Mouse (Mus musculus) CH12.LX (cell line): ENCODE data around the gene Kif18a. TPM values are rescaled to one million over a fixed set of nuclear protein-coding genes. Genes with fewer than 3 reads are reported as not detected.

Experiments used
- DNase-seq: peaks from one replicate; pipeline ENCODE4 v3.0.0-alpha.2; 2013; ENCODE audit errors: extremely low read depth
- H3K27ac ChIP-seq: 2 replicates; pipeline ENCODE4 v1.5.1; 2012; ENCODE audit warnings: low read depth, mild to moderate bottlenecking, control low read depth, moderate library complexity; ENCODE audit not compliant: insufficient read depth
- H3K27me3 ChIP-seq: replicated peaks from 2 replicates; pipeline ENCODE3; 2012; ENCODE audit warnings: inconsistent platforms
- H3K36me3 ChIP-seq, 2 experiments: replicated peaks in 1 of 2; 2 replicates each; pipeline versions ENCODE3 to v1.6.1; 2012; ENCODE audit warnings: inconsistent platforms in 1 of 2, low read length in 1 of 2, mild to moderate bottlenecking in 1 of 2, mixed read lengths in 1 of 2, moderate library complexity in 1 of 2; ENCODE audit not compliant: control insufficient read depth in 1 of 2, insufficient read depth in 1 of 2
- H3K4me1 ChIP-seq, 2 experiments: 2 replicates each; pipeline ENCODE4 v1.6.1; 2012; ENCODE audit warnings: inconsistent platforms in 1 of 2, moderate library complexity in 1 of 2; ENCODE audit not compliant: insufficient read depth in 2 of 2, control insufficient read depth in 1 of 2
- H3K4me2 ChIP-seq: 2 replicates; pipeline ENCODE4 v1.6.1; 2012; ENCODE audit warnings: low read depth, mild to moderate bottlenecking, control low read depth; ENCODE audit not compliant: poor library complexity, insufficient read depth, severe bottlenecking
- H3K4me3 ChIP-seq, 3 experiments: fragments of 150-350 bp in 1 of 3; sonication (generic) in 1 of 3; replicated peaks in 1 of 3; 2 replicates each; pipeline versions ENCODE3 to v1.5.1; 2011 to 2012; ENCODE audit warnings: low read depth in 2 of 3, low read length in 2 of 3, mild to moderate bottlenecking in 2 of 3, moderate library complexity in 2 of 3, control low read depth in 1 of 3, improper control_type of control experiment in 1 of 3, inconsistent platforms in 1 of 3, mixed read lengths in 1 of 3; ENCODE audit not compliant: poor library complexity in 1 of 3
- H3K79me2 ChIP-seq: replicated peaks from 2 replicates; pipeline ENCODE4 v1.6.1; 2012; ENCODE audit warnings: mild to moderate bottlenecking, moderate library complexity; ENCODE audit not compliant: control insufficient read depth, poor library complexity, insufficient read depth, severe bottlenecking; ENCODE audit errors: extremely low read depth
- H3K9ac ChIP-seq: 2 replicates; pipeline ENCODE4 v1.6.1; 2012; ENCODE audit warnings: low read depth, mild to moderate bottlenecking, control low read depth, moderate library complexity; ENCODE audit not compliant: insufficient read depth
- H3K9me3 ChIP-seq: replicated peaks from 2 replicates; pipeline ENCODE3; 2012; ENCODE audit warnings: low read length, inconsistent platforms, mixed read lengths
- BHLHE40 ChIP-seq: IDR thresholded peaks from 2 replicates; pipeline ENCODE4 v1.6.1; 2011; ENCODE audit warnings: mild to moderate bottlenecking, low read depth, low read length, improper control_type of control experiment
- CHD1 ChIP-seq: IDR thresholded peaks from 2 replicates; pipeline ENCODE4 v1.6.1; 2012; ENCODE audit warnings: low read depth, low read length, improper control_type of control experiment, inconsistent platforms
- CHD2 ChIP-seq: IDR thresholded peaks from 2 replicates; pipeline ENCODE4 v1.6.1; 2011; ENCODE audit warnings: low read length, improper control_type of control experiment
- CTCF ChIP-seq, 2 experiments: IDR thresholded peaks in 1 of 2; conservative IDR thresholded peaks in 1 of 2; 2 replicates each; pipeline ENCODE4 v1.5.1; 2011 to 2012; ENCODE audit warnings: low read depth in 2 of 2, low read length in 2 of 2, improper control_type of control experiment in 1 of 2, inconsistent platforms in 1 of 2, mild to moderate bottlenecking in 1 of 2, moderate library complexity in 1 of 2
- E2F4 ChIP-seq: IDR thresholded peaks from 2 replicates; pipeline ENCODE4 v1.6.1; 2011; ENCODE audit warnings: low read depth, low read length, improper control_type of control experiment; ENCODE audit not compliant: insufficient replicate concordance
- EP300 ChIP-seq: IDR thresholded peaks from 2 replicates; pipeline ENCODE4 v1.6.1; 2011; ENCODE audit warnings: low read length, improper control_type of control experiment
- GABPA ChIP-seq: IDR thresholded peaks from 2 replicates; pipeline ENCODE4 v1.6.1; 2012; ENCODE audit warnings: low read depth, low read length, improper control_type of control experiment, inconsistent platforms; ENCODE audit not compliant: insufficient replicate concordance
- HCFC1 ChIP-seq: IDR thresholded peaks from 2 replicates; pipeline ENCODE4 v1.6.1; 2012; ENCODE audit warnings: low read depth, mild to moderate bottlenecking, inconsistent platforms, low read length, improper control_type of control experiment
- IRF4 ChIP-seq: IDR thresholded peaks from 2 replicates; pipeline ENCODE4 v1.6.1; 2014; ENCODE audit warnings: low read depth, mild to moderate bottlenecking, inconsistent platforms, low read length, improper control_type of control experiment
- JUN ChIP-seq: IDR thresholded peaks from 2 replicates; pipeline ENCODE4 v1.6.1; 2011; ENCODE audit warnings: low read depth, mild to moderate bottlenecking, low read length, improper control_type of control experiment, moderate library complexity; ENCODE audit not compliant: insufficient read depth
- JUND ChIP-seq: conservative IDR thresholded peaks from 2 replicates; pipeline ENCODE4 v1.6.1; 2011; ENCODE audit warnings: low read depth, low read length, improper control_type of control experiment
- KAT2A ChIP-seq: IDR thresholded peaks from 2 replicates; pipeline ENCODE4 v1.6.1; 2012; ENCODE audit warnings: low read length, improper control_type of control experiment, inconsistent platforms; ENCODE audit not compliant: insufficient replicate concordance
- MAFK ChIP-seq: IDR thresholded peaks from 2 replicates; pipeline ENCODE4 v1.6.1; 2011; ENCODE audit warnings: low read length, improper control_type of control experiment; ENCODE audit not compliant: insufficient replicate concordance
- MAX ChIP-seq: IDR thresholded peaks from 2 replicates; pipeline ENCODE4 v1.6.1; 2011; ENCODE audit warnings: low read length, improper control_type of control experiment
- MAZ ChIP-seq: IDR thresholded peaks from 2 replicates; pipeline ENCODE4 v1.6.1; 2012; ENCODE audit warnings: low read depth, mild to moderate bottlenecking, inconsistent platforms, low read length, improper control_type of control experiment, moderate library complexity
- MEF2A ChIP-seq: IDR thresholded peaks from 2 replicates; pipeline ENCODE4 v1.6.1; 2014; ENCODE audit warnings: low read depth, mild to moderate bottlenecking, inconsistent platforms, low read length, improper control_type of control experiment, borderline replicate concordance
- MXI1 ChIP-seq: IDR thresholded peaks from 2 replicates; pipeline ENCODE4 v1.6.1; 2011; ENCODE audit warnings: mild to moderate bottlenecking, low read depth, low read length, improper control_type of control experiment
- NELFE ChIP-seq: IDR thresholded peaks from 2 replicates; pipeline ENCODE4 v1.6.1; 2011; ENCODE audit warnings: low read depth, low read length, improper control_type of control experiment
- PAX5 ChIP-seq: IDR thresholded peaks from 2 replicates; pipeline ENCODE4 v1.6.1; 2012; ENCODE audit warnings: low read length, inconsistent platforms, mixed read lengths
- POLR2AphosphoS2 ChIP-seq: IDR thresholded peaks from 2 replicates; pipeline ENCODE4 v1.6.1; 2011; ENCODE audit warnings: low read depth, low read length, improper control_type of control experiment
- RCOR1 ChIP-seq: conservative IDR thresholded peaks from 2 replicates; pipeline ENCODE4 v1.6.1; 2012; ENCODE audit warnings: low read depth, mild to moderate bottlenecking, inconsistent platforms, low read length, improper control_type of control experiment
- SIN3A ChIP-seq: IDR thresholded peaks from 2 replicates; pipeline ENCODE4 v1.6.1; 2012; ENCODE audit warnings: low read length, improper control_type of control experiment, inconsistent platforms
- SMC3 ChIP-seq: IDR thresholded peaks from 2 replicates; pipeline ENCODE4 v1.6.1; 2011; ENCODE audit warnings: low read depth, low read length, improper control_type of control experiment
- TBP ChIP-seq: conservative IDR thresholded peaks from 2 replicates; pipeline ENCODE4 v1.6.1; 2011; ENCODE audit warnings: low read depth, low read length, improper control_type of control experiment
- UBTF ChIP-seq: IDR thresholded peaks from 2 replicates; pipeline ENCODE4 v1.6.1; 2012; ENCODE audit warnings: low read depth, mild to moderate bottlenecking, inconsistent platforms, low read length, improper control_type of control experiment, moderate library complexity
- USF1 ChIP-seq: IDR thresholded peaks from 2 replicates; pipeline ENCODE4 v1.6.1; 2014; ENCODE audit warnings: low read depth, mild to moderate bottlenecking, inconsistent platforms, low read length, improper control_type of control experiment
- USF2 ChIP-seq: conservative IDR thresholded peaks from 2 replicates; pipeline ENCODE4 v1.6.1; 2011; ENCODE audit warnings: low read depth, low read length, improper control_type of control experiment
- ZC3H11A ChIP-seq: IDR thresholded peaks from 2 replicates; pipeline ENCODE4 v1.6.1; 2012; ENCODE audit warnings: low read depth, mild to moderate bottlenecking, inconsistent platforms, low read length, improper control_type of control experiment
- ZMIZ1 ChIP-seq: IDR thresholded peaks from 2 replicates; pipeline ENCODE4 v1.6.1; 2012; ENCODE audit warnings: low read depth, mild to moderate bottlenecking, inconsistent platforms, low read length, improper control_type of control experiment
- ZNF384 ChIP-seq: IDR thresholded peaks from 2 replicates; pipeline ENCODE4 v1.6.1; 2012; ENCODE audit warnings: low read depth, low read length, improper control_type of control experiment, inconsistent platforms
- dilution Hi-C: fragments of 300-500 bp; cut with MboI; formaldehyde crosslinking; loops from 2 replicates; pipeline ENCODE4 v1.14.3; 2020; ENCODE audit warnings: low sequenced_read_pairs; ENCODE audit not compliant: extremely low pct_unique_long_range_greater_than_20kb, extremely low pct_ligation_motif_present
- in situ Hi-C: fragments of 300-500 bp; cut with MboI; formaldehyde crosslinking; loops from 3 replicates; pipeline ENCODE4 v1.14.3; 2019; ENCODE audit warnings: low sequenced_read_pairs, low pct_ligation_motif_present, low pct_unique_long_range_greater_than_20kb, mixed read lengths
- polyA plus RNA-seq: library from polyadenylated mRNA; unstranded; fragments of >175 nt; gene quantifications from 2 replicates; pipeline ENCODE4 v1.2.1, GENCODE M21; 2012; ENCODE audit warnings: low read depth; ENCODE audit not compliant: insufficient read length
- total RNA-seq, 2 experiments: library from RNA; depleted of rRNA; stranded (reverse); fragments of 300-350 nt in 1 of 2; fragments of >200 nt in 1 of 2; gene quantifications; 2 replicates each; pipeline ENCODE4 v1.2.3; 2012 to 2014

Gene Kif18a
- total and polyA plus RNA-seq, 3 experiments, result 18.9 to 48.4 (median 23.4) TPM

DNA sequence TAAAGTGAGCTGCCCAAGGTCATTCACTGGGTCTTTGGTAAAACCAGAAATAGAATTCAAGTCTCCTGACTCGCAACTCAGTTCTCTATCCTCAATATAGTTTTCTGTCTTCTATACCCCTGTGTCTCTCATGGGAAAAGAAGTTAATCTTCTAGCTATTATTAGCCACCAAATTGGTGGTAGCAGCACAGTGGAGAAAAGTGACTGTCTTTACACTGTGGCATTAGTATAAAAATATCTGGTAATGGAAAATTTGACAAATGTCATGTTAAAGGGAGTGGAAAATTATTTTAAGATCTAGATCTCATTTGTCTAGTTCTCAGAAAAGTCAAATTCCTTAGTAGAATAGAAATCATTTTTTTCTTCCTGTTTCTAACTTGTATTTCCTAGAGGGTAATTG, 51.3 kb downstream of the Kif18a start:
- H3K79me2 ChIP-seq, result no peaks in the 10 kb centered on the region
- no peaks in the 10 kb centered on the region for H3K9me3 ChIP-seq
- peaks cover 0 to 15% of the 10 kb centered on the region in 2 experiments; a peak in 2 of 4 replicates for H3K4me1 ChIP-seq
- TF ChIP-seq CHD2 (no peak), EP300 (0 out of 2 replicates have a peak, but pooled peaks have one; percentile 38), JUND (peak; percentile 72), PAX5 (no peak), MAFK (no peak), RCOR1 (no peak), MAZ (no peak), SMC3 (no peak), JUN (peak; percentile 39), POLR2AphosphoS2 (no peak), ZC3H11A (no peak), E2F4 (no peak), UBTF (no peak), MXI1 (no peak), BHLHE40 (no peak), MEF2A (peak; percentile 58)
- in situ Hi-C loops (no loop called here), dilution Hi-C loops (no loop called here)
- H3K36me3 ChIP-seq, result peaks cover 8 to 22% of the 10 kb centered on the region in 2 experiments
- no peak overlapping the region for H3K27ac ChIP-seq
- no peak overlapping the region for H3K4me3 ChIP-seq
- H3K9ac ChIP-seq, result no peak overlapping the region
- no peak overlapping the region for H3K4me2 ChIP-seq
- peak; percentile 39 for DNase-seq
- H3K27me3 ChIP-seq, result no peaks in the 10 kb centered on the region

DNA sequence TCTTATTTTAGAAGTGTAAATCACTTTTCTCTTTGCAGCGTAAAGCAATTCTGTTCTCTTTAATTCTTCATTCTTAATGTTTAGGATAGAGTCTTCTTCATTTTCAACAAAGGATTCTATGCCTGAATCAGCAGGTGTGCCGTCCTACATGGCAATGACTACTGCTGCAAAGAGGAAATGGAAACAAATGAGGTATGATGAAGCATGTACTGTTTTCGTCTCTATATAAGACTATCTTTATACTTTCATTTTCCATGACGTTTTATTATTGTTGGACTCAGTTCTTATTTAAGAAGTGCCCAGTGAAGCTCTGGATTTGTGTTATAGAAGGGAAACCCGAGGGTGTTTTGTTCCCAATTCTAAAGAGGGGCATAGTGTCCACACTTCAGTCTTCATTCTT, 53.7 kb downstream of the Kif18a start:
- dilution Hi-C loops (no loop called here), in situ Hi-C loops (no loop called here)
- peak; percentile 15 for DNase-seq

More for the DNA sequence above, 53.7 kb downstream of the Kif18a start:
- Histone ChIP-seq H3K9me3 (no peaks in the 10 kb centered on the region), H3K9ac (no peak overlapping the region), H3K79me2 (no peaks in the 10 kb centered on the region), H3K4me3 (no peak overlapping the region), H3K4me1 (peaks cover 0 to 15% of the 10 kb centered on the region in 2 experiments; a peak in 2 of 4 replicates), H3K27ac (no peak overlapping the region), H3K4me2 (no peak overlapping the region), H3K36me3 (peaks cover 15 to 35% of the 10 kb centered on the region in 2 experiments), H3K27me3 (no peaks in the 10 kb centered on the region)
- TF ChIP-seq CHD1 (no peak), ZNF384 (no peak), KAT2A (no peak), IRF4 (no peak), HCFC1 (no peak), MAX (no peak), CHD2 (no peak), EP300 (no peak), GABPA (no peak), SIN3A (no peak), USF2 (no peak), NELFE (no peak), POLR2AphosphoS2 (no peak), ZMIZ1 (no peak), E2F4 (no peak), USF1 (no peak), CTCF (conservative IDR thresholded peaks at IDR 0.05 in 1 of 2, IDR thresholded peaks at IDR 0.05 in 1 of 2; ENCODE audit: low read depth in 2 of 2, low read length in 2 of 2) (no peak), TBP (no peak), MAZ (no peak)
- TF ChIP-seq, all 38 proteins: peak for 0
